In the genomic region with DNA sequence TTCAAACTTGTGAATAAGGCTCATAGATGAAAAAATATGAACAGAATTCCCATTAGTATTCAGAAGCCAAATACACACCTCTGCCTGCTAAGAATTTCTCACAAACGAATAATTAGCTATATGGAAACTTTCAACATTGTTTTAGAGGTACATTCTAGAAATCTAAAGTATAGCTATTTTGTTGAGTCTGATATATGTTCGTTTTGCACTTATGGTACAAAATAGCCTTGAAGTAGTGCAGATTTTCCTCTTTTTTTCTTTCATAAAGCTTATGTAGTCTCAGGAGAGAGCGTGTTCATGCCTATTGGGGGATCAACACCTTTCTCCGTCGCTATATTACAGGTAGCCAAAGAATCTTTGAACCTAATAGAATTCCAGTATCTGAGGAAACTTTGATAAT, we compare ENCODE assay signal across 30 mouse cellular contexts. TPM values are rescaled to one million over a fixed set of nuclear protein-coding genes. Genes with fewer than 3 reads are reported as not detected.
DNase-seq lines count a peak whose midpoint lies in the region; ATAC-seq and TF ChIP-seq lines count a peak whose summit lies in the region.
"Had no signal": no experiment of that assay in that cellular context is flagged by ENCODE, and none has a peak within 500 bp of the region (broad histone marks: within the 10 kb centered on the region; RNA-seq: fewer than 3 reads in every experiment).

No protein-coding gene starts in this region.

- H3K9ac ChIP-seq in forebrain, embryonic 14.5 days (ENCODE audit: low read length), result peak overlapping the region; percentile 96
- H3K9ac ChIP-seq: heart, embryonic 12.5 days; hindbrain, embryonic 15.5 days; intestine, embryonic 15.5 days; limb, embryonic 13.5 days; liver, embryonic 12.5 days; lung, embryonic 15.5 days; neural tube, embryonic 15.5 days had no signal

- 5% methylated on average over 5 of the region's 5 CpGs for WGBS in embryonic facial prominence, embryonic 10.5 days
- 1% methylated on average over 5 of the region's 5 CpGs for WGBS in forebrain, embryonic 14.5 days

- TF ChIP-seq CTCF in left cerebral cortex, adult 2 months (IDR thresholded peaks at IDR 0.05), result no peak
- no peak for TF ChIP-seq CTCF in brain, embryonic 14.5 days (IDR thresholded peaks at IDR 0.05; ENCODE audit: borderline replicate concordance, extremely low read depth, insufficient read depth, insufficient read length)

- intact Hi-C loops in left cerebral cortex, adult 2 months (cut with DNase I), result loop anchor here (2.0 to 5.0 kb wide), 4 partner anchors 16 to 889 kb away; no protein-coding TSS in a partner anchor
- intact Hi-C loops in left cerebral cortex, postnatal 14 days (cut with DNase I), result loop anchor here (5.0 kb wide), 1 partner anchor 909 kb away; no protein-coding TSS in a partner anchor

- no peak for DNase-seq in left cerebral cortex, adult 2 months (ENCODE audit: extremely low spot score in 1 of 2, low spot score in 2 of 2)
- no peak for DNase-seq in left cerebral cortex, postnatal 14 days (ENCODE audit: low spot score in 2 of 2)
- peak; percentile 56 for DNase-seq in brain, embryonic 14.5 days (ENCODE audit: low read depth)
- DNase-seq in embryonic facial prominence, embryonic 10.5 days (ENCODE audit: low spot score), result no peak
- peak; percentile 60 for DNase-seq in forebrain, embryonic 14.5 days (ENCODE audit: low spot score)
- no peak for DNase-seq in cerebellum, adult 9-10 months
- DNase-seq: adrenal gland, adult 8-10 months; cerebellum, adult 2 months; cerebellum, postnatal 36 days; gastrocnemius, postnatal 14 days; heart, adult 11 months; heart, postnatal 10 days; kidney, adult 8-10 months; kidney, postnatal 10 days; layer of hippocampus, postnatal 36 days; lung, postnatal 36 days; spleen, adult 18-20 months had no signal

- peak overlapping the region; percentile 76 for H3K4me2 ChIP-seq in forebrain, embryonic 14.5 days (ENCODE audit: low read length)
- H3K4me2 ChIP-seq: heart, embryonic 12.5 days; hindbrain, embryonic 15.5 days; intestine, embryonic 15.5 days; limb, embryonic 13.5 days; liver, embryonic 12.5 days; lung, embryonic 15.5 days; neural tube, embryonic 15.5 days had no signal

- TF ChIP-seq POLR2A in brain, embryonic 14.5 days (IDR thresholded peaks at IDR 0.05; ENCODE audit: borderline replicate concordance, extremely low read depth, insufficient read depth, insufficient read length, poor library complexity, severe bottlenecking), result no peak

- no peaks in the 10 kb centered on the region for H3K9me3 ChIP-seq in embryonic facial prominence, embryonic 10.5 days
- no peaks in the 10 kb centered on the region for H3K9me3 ChIP-seq in forebrain, embryonic 14.5 days (replicated peaks; ENCODE audit: control insufficient read depth, low read length)
- H3K9me3 ChIP-seq: heart, embryonic 12.5 days; hindbrain, embryonic 15.5 days; intestine, embryonic 15.5 days; limb, embryonic 13.5 days; liver, embryonic 12.5 days; lung, embryonic 15.5 days; neural tube, embryonic 15.5 days had no signal

- H3K27ac ChIP-seq in left cerebral cortex, adult 2 months, result peak overlapping the region; percentile 98
- no peak overlapping the region for H3K27ac ChIP-seq in embryonic facial prominence, embryonic 10.5 days (replicated peaks)
- peak overlapping the region; percentile 98 for H3K27ac ChIP-seq in forebrain, embryonic 14.5 days (ENCODE audit: low read depth, low read length)
- H3K27ac ChIP-seq: hindbrain, embryonic 15.5 days; intestine, embryonic 15.5 days; limb, embryonic 13.5 days; liver, embryonic 12.5 days; lung, embryonic 15.5 days; neural tube, embryonic 15.5 days had no signal

- peak overlapping the region; percentile 72 for H3K4me3 ChIP-seq in left cerebral cortex, adult 2 months
- H3K4me3 ChIP-seq in embryonic facial prominence, embryonic 10.5 days, result peak overlapping the region; percentile 53
- H3K4me3 ChIP-seq in forebrain, embryonic 14.5 days (ENCODE audit: low read depth, low read length), result peak overlapping the region; percentile 56
- H3K4me3 ChIP-seq: heart, embryonic 12.5 days; hindbrain, embryonic 15.5 days; intestine, embryonic 15.5 days; limb, embryonic 13.5 days; liver, embryonic 12.5 days; lung, embryonic 15.5 days; neural tube, embryonic 15.5 days had no signal

- H3K4me1 ChIP-seq in embryonic facial prominence, embryonic 10.5 days, result no peaks in the 10 kb centered on the region
- H3K4me1 ChIP-seq in forebrain, embryonic 14.5 days (ENCODE audit: control insufficient read depth, insufficient read depth, low read length), result peaks cover 6% of the 10 kb centered on the region
- H3K4me1 ChIP-seq: liver, embryonic 12.5 days had no signal

- H3K27me3 ChIP-seq in embryonic facial prominence, embryonic 10.5 days (replicated peaks; ENCODE audit: low read depth, poor library complexity, severe bottlenecking), result peaks cover 100% of the 10 kb centered on the region
- peaks cover 3% of the 10 kb centered on the region; the same call in 1 of the 2 replicates for H3K27me3 ChIP-seq in forebrain, embryonic 14.5 days (replicated peaks; ENCODE audit: control insufficient read depth, insufficient read depth, low read length)

- no peaks in the 10 kb centered on the region for H3K36me3 ChIP-seq in embryonic facial prominence, embryonic 10.5 days (replicated peaks)
- H3K36me3 ChIP-seq in forebrain, embryonic 14.5 days (ENCODE audit: control insufficient read depth, insufficient read depth, low read length), result peaks cover 41% of the 10 kb centered on the region
- H3K36me3 ChIP-seq: heart, embryonic 12.5 days; hindbrain, embryonic 15.5 days; intestine, embryonic 15.5 days; limb, embryonic 13.5 days; liver, embryonic 12.5 days; lung, embryonic 15.5 days; neural tube, embryonic 15.5 days had no signal

- ATAC-seq in forebrain, embryonic 14.5 days, result no peak
- ATAC-seq in erythroblast, adult 5-6 weeks (replicated peaks; ENCODE audit: low FRiP score, poor library complexity, severe bottlenecking), result no peak
- ATAC-seq: activated CD4-positive, CD25-positive, alpha-beta regulatory T cell, adult 4 months; intestine, embryonic 15.5 days; liver, embryonic 12.5 days had no signal

RNA-seq across cellular contexts. Expression of gene Gm43517, which starts 7.9 kb away (rescaled TPM):
- total RNA-seq in left cerebral cortex, adult 2 months (2021), result 1 to 10 TPM; 6.9 to 8.6 TPM
- total RNA-seq in left cerebral cortex, postnatal 14 days (2021), result 1 to 10 TPM; 7.5 to 7.8 TPM
- 1.5 and 4.7 TPM in 2 replicates for polyA plus RNA-seq in brain, embryonic 14.5 days (2012; rRNA removed)
- 0.11 and 0.21 TPM in 2 replicates for polyA plus RNA-seq in embryonic facial prominence, embryonic 10.5 days (2016; fragmentation: Nextera tagmentation; extraction: Ambion mirVana)
- polyA plus RNA-seq in forebrain, embryonic 14.5 days (2014; fragmentation: Nextera tagmentation; extraction: Ambion mirVana), result 2.2 and 3.6 TPM in 2 replicates
- not detected in 2 replicates for total RNA-seq in erythroblast, adult 5-6 weeks (2015; ENCODE audit: low replicate concordance)
- not detected in 2 replicates for total RNA-seq in erythroblast, adult 5-6 weeks (2017; ENCODE audit: low replicate concordance)
- total RNA-seq: adrenal gland, adult 8-10 months; gastrocnemius, postnatal 14 days; heart, postnatal 10 days; megakaryocyte-erythroid progenitor cell, adult 5-6 weeks; MEL had no signal
- polyA plus RNA-seq: activated CD4-positive, CD25-positive, alpha-beta regulatory T cell, adult 4 months; C2C12; cerebellum, adult 2 months; embryonic facial prominence, embryonic 14.5 days; heart, embryonic 12.5 days; hindbrain, embryonic 15.5 days; intestine, embryonic 15.5 days; limb, embryonic 13.5 days; liver, embryonic 12.5 days; lung, embryonic 15.5 days; neural tube, embryonic 15.5 days had no signal

RNA-seq across cellular contexts. Expression of gene Foxg1, which starts 10.4 kb away (rescaled TPM):
- total RNA-seq in left cerebral cortex, adult 2 months (2021), result 100 to 1,000 TPM; 111 to 112 TPM
- total RNA-seq in left cerebral cortex, postnatal 14 days (2021), result 100 to 1,000 TPM; 102 to 128 TPM
- 76.0 and 160 TPM in 2 replicates for polyA plus RNA-seq in brain, embryonic 14.5 days (2012; rRNA removed)
- polyA plus RNA-seq in embryonic facial prominence, embryonic 10.5 days (2016; fragmentation: Nextera tagmentation; extraction: Ambion mirVana), result 3.2 and 4.7 TPM in 2 replicates
- polyA plus RNA-seq in forebrain, embryonic 14.5 days (2014; fragmentation: Nextera tagmentation; extraction: Ambion mirVana), result 72.6 and 77.7 TPM in 2 replicates
- not detected in 2 replicates for total RNA-seq in erythroblast, adult 5-6 weeks (2015; ENCODE audit: low replicate concordance)
- not detected in 2 replicates for total RNA-seq in erythroblast, adult 5-6 weeks (2017; ENCODE audit: low replicate concordance)
- total RNA-seq: adrenal gland, adult 8-10 months; gastrocnemius, postnatal 14 days; megakaryocyte-erythroid progenitor cell, adult 5-6 weeks; MEL had no signal
- polyA plus RNA-seq: activated CD4-positive, CD25-positive, alpha-beta regulatory T cell, adult 4 months; C2C12; cerebellum, adult 2 months; intestine, embryonic 15.5 days; limb, embryonic 13.5 days; liver, embryonic 12.5 days; neural tube, embryonic 15.5 days had no signal

Comparison
In these comparisons a context has a peak if more than half of its experiments do, and no peak if none do; other contexts are left out.
1. DNase-seq: peak in brain, embryonic 14.5 days (single experiment) and forebrain, embryonic 14.5 days (single experiment); none in left cerebral cortex, adult 2 months (0 of 2), left cerebral cortex, postnatal 14 days (0 of 2), embryonic facial prominence, embryonic 10.5 days (single experiment) and cerebellum, adult 9-10 months (single experiment).
2. RNA of gene Gm43517, which starts 7.9 kb away (total RNA-seq): 6.9 to 8.6 TPM in left cerebral cortex, adult 2 months and 7.5 to 7.8 TPM in left cerebral cortex, postnatal 14 days; not detected in erythroblast, adult 5-6 weeks; every median in the first group is over 4 times any median in the second.
3. RNA of gene Foxg1, which starts 10.4 kb away (total RNA-seq): 102 to 128 TPM in left cerebral cortex, postnatal 14 days and 111 to 112 TPM in left cerebral cortex, adult 2 months; not detected in erythroblast, adult 5-6 weeks; every median in the first group is over 100 times any median in the second.
4. Peak in every context shown above with its lines, with median percentiles within 50 percentile points of each other: H3K4me3 ChIP-seq.